Mouse (Mus musculus): ENCODE data around the gene Prkd3. TPM values are rescaled to one million over a fixed set of nuclear protein-coding genes. Genes with fewer than 3 reads are reported as not detected.

Gene Prkd3
- total RNA-seq, 4 experiments from 2014 or later: 14.2 to 15.5 (median 14.9) TPM

DNA sequence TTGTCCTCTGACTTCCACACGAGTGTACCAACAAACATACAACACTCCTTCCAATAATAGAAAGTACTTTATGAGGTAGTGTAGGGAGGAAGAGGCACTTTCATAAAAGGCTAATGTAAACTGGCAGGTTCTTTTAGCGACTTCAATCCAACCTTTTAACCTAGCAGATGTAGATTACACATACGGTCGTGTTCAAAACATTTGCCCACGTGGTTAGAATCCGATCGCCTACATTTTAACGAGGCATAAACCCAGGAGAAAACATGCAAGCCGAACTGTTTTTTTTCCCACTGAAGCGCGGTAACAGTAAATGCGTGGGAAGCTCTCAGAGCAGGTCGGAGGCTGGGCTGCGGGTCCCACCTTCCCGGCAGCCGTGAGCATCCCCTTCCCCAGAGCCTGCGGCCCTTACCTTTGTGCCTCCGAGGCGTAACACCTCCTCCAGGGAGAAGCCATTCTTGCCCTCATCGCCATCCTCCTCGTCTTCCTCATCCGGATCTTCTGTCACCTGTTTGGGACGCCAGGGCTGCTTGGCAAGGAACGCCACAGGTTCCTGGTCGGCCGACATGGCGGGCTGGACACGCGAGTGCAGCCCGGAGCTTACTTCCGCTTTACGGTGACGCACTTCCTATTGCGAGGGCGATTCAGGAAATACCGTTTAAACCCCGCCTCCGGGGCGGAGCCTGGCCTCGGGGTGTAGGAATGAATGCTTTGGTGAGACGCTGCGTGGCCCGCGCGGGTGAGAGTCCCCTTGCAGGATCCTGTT lies 84.0 kb downstream of the Prkd3 start, which contains the start of the genes Cebpz and Ndufaf7:
TSS of gene Cebpz (minus strand) at position 601 of the 763 bp plus-strand sequence.
TSS of gene Ndufaf7 (plus strand) at position 671 of the 763 bp plus-strand sequence.
- DNase-seq (ENCODE audit: low spot score): peak; percentile 97

DNA sequence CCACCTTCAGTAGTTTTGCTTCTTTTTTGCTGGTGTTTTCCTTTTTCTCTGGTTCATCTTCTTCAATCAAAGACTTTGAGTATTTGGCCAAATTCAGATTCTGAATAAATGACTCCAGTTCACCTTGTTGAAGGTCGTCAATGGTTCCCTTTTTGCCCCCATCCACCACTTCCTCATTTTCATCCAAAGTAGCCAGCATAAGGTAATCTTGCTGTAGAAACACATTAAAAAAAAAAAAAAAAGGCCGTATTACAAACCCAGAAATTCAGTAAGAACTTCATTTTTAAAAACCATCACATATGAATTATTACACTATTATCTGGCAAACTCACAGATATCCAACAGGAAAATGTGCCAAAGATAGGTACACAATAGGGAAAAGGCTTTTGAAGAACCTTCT lies 84.8 kb downstream of the Prkd3 start:
- no peak for DNase-seq (ENCODE audit: low spot score)

DNA sequence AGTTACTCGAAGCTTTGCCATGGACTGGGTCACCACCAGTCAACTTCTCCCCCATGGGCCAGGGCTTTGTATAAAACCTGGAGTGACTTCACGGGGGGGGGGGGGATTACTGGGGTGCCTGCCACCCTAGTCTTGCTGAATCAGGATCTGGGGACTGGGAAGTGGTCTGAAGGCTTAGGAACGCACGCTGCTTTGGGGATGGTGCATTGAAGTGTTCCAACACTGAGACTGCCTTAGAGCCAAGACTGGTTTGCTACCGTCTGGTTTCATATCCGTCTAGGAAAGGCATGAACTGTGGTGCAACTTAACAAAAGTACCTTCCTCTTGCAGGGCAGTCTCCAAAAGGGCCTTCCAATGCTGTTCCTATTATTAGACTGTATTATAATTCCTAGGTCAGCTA lies 102.9 kb downstream of the Prkd3 start:
- DNase-seq (ENCODE audit: low spot score): no peak

DNA sequence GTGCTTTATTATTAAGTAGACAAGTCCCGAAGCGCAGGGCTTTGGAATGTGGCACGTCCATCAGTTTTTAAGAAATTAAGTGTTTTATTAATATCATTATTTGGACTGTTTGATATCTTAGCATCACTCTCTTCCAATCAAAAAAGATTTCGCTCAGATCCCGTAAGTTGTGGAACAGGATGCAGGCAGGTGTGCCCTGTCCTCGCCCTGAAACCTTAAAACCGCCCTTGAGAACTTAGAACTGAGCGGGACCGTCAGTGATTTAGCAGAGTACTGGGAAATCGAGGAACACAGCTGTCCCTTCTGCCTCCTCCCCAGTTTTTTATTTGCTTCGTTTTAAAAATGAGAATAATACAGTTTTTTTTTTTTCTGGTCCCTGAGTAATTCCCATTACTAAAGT lies 103.7 kb downstream of the Prkd3 start:
- DNase-seq (ENCODE audit: low spot score): no peak

- DNase-seq (ENCODE audit: low spot score): peak; percentile 81
Measured at GRCm38 (mm10) chr17:78916369-78916813, 104.2 kb downstream of the Prkd3 start, which contains the start of gene Cebpzos. Gene Cebpzos (plus strand): TSS chr17:78916500.

- DNase-seq (ENCODE audit: low spot score): no peak
Measured at GRCm38 (mm10) chr17:78915772-78916171, 104.8 kb downstream of the Prkd3 start.

GRCm38 (mm10) chr17:78913921-78914320 lies 106.7 kb downstream of the Prkd3 start:
- DNase-seq (ENCODE audit: low spot score): no peak

- DNase-seq (ENCODE audit: low spot score): no peak
Measured at GRCm38 (mm10) chr17:78912861-78913281, 107.7 kb downstream of the Prkd3 start.

DNA sequence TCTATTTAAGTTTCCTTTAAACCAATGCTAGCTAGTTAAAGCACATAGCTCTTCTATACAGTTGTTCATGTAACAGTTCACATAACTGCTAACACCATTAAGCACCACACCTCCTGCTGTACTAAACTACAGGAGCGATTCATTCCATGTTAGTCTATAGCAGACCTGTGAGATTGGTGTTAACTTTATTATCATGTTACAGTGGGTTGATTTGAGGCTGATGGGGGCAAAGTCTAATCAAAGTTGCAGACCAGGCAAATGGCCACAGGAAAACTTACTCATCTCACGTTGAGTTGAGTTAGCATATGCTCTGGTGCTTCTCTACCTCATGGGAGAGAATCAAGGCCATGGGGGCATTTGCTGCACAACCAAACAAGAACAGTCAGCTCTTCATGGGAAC lies 111.2 kb downstream of the Prkd3 start:
- DNase-seq (ENCODE audit: low spot score): no peak

DNA sequence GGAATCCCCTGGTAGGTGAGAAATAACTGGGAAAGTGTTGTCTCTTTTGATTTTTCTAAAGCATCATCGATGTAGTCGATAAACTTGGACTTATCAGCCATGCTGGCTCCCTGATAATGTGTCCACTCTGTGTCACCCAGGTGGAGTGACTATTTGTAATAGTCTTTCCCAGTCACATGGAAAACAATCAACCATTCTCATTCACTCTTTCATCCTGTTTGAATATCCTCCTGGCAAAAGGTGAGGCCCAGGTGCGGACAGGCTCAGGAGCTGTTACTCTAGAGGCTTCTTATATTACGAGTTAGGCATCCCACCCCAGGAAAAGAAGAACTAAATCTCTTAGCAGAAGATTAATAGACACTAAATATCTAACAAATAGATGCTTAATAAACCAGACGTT lies 113.7 kb downstream of the Prkd3 start, which contains the start of gene Sult6b1:
TSS of gene Sult6b1 (minus strand) at position 101 of the 400 bp plus-strand sequence.
- no peak for DNase-seq (ENCODE audit: low spot score)

- no peak for DNase-seq (ENCODE audit: low spot score)
Measured at GRCm38 (mm10) chr17:78903158-78903557, 117.5 kb downstream of the Prkd3 start.

Other genes starting within 250 kb of the Prkd3 start
- 10 to 100 TPM; 40.3 to 48.0 (median 44.7) TPM for gene Heatr5b, start 185.5 kb downstream of the Prkd3 start, total RNA-seq (2022)
- 10 to 100 TPM; 23.0 to 35.3 (median 27.9) TPM for gene Gpatch11, start 185.2 kb downstream of the Prkd3 start, total RNA-seq (2022)
- 1 to 10 TPM; 7.9 to 9.5 (median 8.2) TPM for gene Eif2ak2, start 138.2 kb downstream of the Prkd3 start, total RNA-seq (2022)
- gene Sult6b1, start 113.8 kb downstream of the Prkd3 start, total RNA-seq (2022): not detected
- gene Cebpzos, start 104.3 kb downstream of the Prkd3 start, total RNA-seq (2022): 10 to 100 TPM; 64.4 to 75.7 (median 70.8) TPM
- gene Cebpz, start 83.8 kb downstream of the Prkd3 start, total RNA-seq (2022): 10 to 100 TPM; 18.3 to 21.0 (median 19.3) TPM
- 10 to 100 TPM; 44.3 to 57.3 (median 50.7) TPM for gene Ndufaf7, start 83.7 kb downstream of the Prkd3 start, total RNA-seq (2022)
- gene Qpct, start 31.1 kb upstream of the Prkd3 start, total RNA-seq (2022): 1 to 10 TPM; 3.7 to 4.7 (median 4.5) TPM

Data from heart, adult 8-10 months (tissue).